Mouse (Mus musculus) retina, embryonic 14.5 days (tissue): Measurements from ENCODE around the gene Lzts3.
"Not testable (repeated sequence)": the region's sequence is repeated elsewhere in the genome, so short reads cannot be mapped to it uniquely, and the experiment has no call there.

Source experiments
- DNase-seq: peaks from one replicate; pipeline ENCODE4 v3.0.0-alpha.2; 2015; ENCODE audit warnings: low spot score

Gene Lzts3

GRCm38 (mm10) chr2:130642684-130643369, at the start of gene Lzts3:
Gene Lzts3, minus strand, starts transcription at chr2:130642803.
- peak; percentile 93 for DNase-seq

GRCm38 (mm10) chr2:130689011-130689410, 46.4 kb upstream of the Lzts3 start:
- no peak for DNase-seq

- DNase-seq, result no peak
These were observed 42.8 kb upstream of the Lzts3 start for GRCm38 (mm10) chr2:130685426-130685825.

- no peak for DNase-seq
These were observed 38.9 kb upstream of the Lzts3 start for GRCm38 (mm10) chr2:130681531-130681930.

GRCm38 (mm10) chr2:130679899-130680298, 37.3 kb upstream of the Lzts3 start:
- DNase-seq, result no peak

- no peak for DNase-seq
These were observed 36.6 kb upstream of the Lzts3 start for GRCm38 (mm10) chr2:130679154-130679553.

- no peak for DNase-seq
These were observed 34.6 kb upstream of the Lzts3 start for GRCm38 (mm10) chr2:130677211-130677610.

- DNase-seq, result peak; percentile 91
These were observed 25.0 kb upstream of the Lzts3 start, which contains the start of gene Itpa for GRCm38 (mm10) chr2:130667559-130667958. Gene Itpa, plus strand, starts transcription at chr2:130667610.

- peak; percentile 94 for DNase-seq
These were observed 21.6 kb upstream of the Lzts3 start, which contains the start of gene Ddrgk1 for GRCm38 (mm10) chr2:130664102-130664701. Gene Ddrgk1, minus strand, starts transcription at chr2:130664659.

- no peak for DNase-seq
These were observed 20.7 kb upstream of the Lzts3 start for GRCm38 (mm10) chr2:130663342-130663741.

- DNase-seq, result no peak
These were observed 15.9 kb upstream of the Lzts3 start for GRCm38 (mm10) chr2:130658530-130658929.

GRCm38 (mm10) chr2:130657541-130657940, 14.9 kb upstream of the Lzts3 start:
- DNase-seq, result no peak

- DNase-seq, result no peak
These were observed 13.9 kb upstream of the Lzts3 start for GRCm38 (mm10) chr2:130656536-130656935.

GRCm38 (mm10) chr2:130655660-130656339, 13.2 kb upstream of the Lzts3 start:
- no peak for DNase-seq

- no peak for DNase-seq
These were observed 11.2 kb upstream of the Lzts3 start for GRCm38 (mm10) chr2:130653760-130654159.

GRCm38 (mm10) chr2:130653303-130653702, 10.7 kb upstream of the Lzts3 start:
- DNase-seq, result no peak

- not testable (repeated sequence) for DNase-seq
These were observed 6.4 kb upstream of the Lzts3 start for GRCm38 (mm10) chr2:130649028-130649427.

- DNase-seq, result no peak
These were observed 2.6 kb upstream of the Lzts3 start for GRCm38 (mm10) chr2:130645198-130645597.

GRCm38 (mm10) chr2:130642197-130642660, 374 bp downstream of the Lzts3 start:
- peak; percentile 39 for DNase-seq

GRCm38 (mm10) chr2:130641351-130642025, 1.1 kb downstream of the Lzts3 start:
- DNase-seq, result no peak

- DNase-seq, result no peak
These were observed 3.3 kb downstream of the Lzts3 start for GRCm38 (mm10) chr2:130639276-130639675.

- DNase-seq, result no peak
These were observed 4.4 kb downstream of the Lzts3 start for GRCm38 (mm10) chr2:130638101-130638611.
